Mouse (Mus musculus): ENCODE measurements around the gene Opn4. TPM values are rescaled to one million over a fixed set of nuclear protein-coding genes. Genes with fewer than 3 reads are reported as not detected.
A peak's percentile ranks its signal among the peaks of the same experiment; 100 is the strongest.

The Opn4 gene
- polyA plus RNA-seq, 1 experiment from 2014 or later: 0.16 TPM

GRCm38 (mm10) chr14:34615625-34616024 lies 15.7 kb upstream of the Opn4 start:
- Histone ChIP-seq H3K9me3 (no peaks in the 10 kb centered on the region), H3K4me1 (replicated peaks) (peaks cover 9% of the 10 kb centered on the region; the same call in 1 of the 2 replicates), H3K4me2 (replicated peaks) (no peak overlapping the region; the same call in 1 of the 2 replicates), H3K4me3 (replicated peaks) (no peak overlapping the region), H3K36me3 (no peaks in the 10 kb centered on the region), H3K27ac (no peak overlapping the region), H3K27me3 (peaks cover 35% of the 10 kb centered on the region), H3K9ac (replicated peaks) (no peak overlapping the region)
- no peak for ATAC-seq
- 57% methylated on average over 4 of the region's 4 CpGs for WGBS

- ATAC-seq: no peak
- H3K27ac ChIP-seq: no peak overlapping the region
- H3K9me3 ChIP-seq: no peaks in the 10 kb centered on the region
- H3K9ac ChIP-seq (replicated peaks): no peak overlapping the region
- H3K27me3 ChIP-seq: peaks cover 35% of the 10 kb centered on the region
- H3K4me3 ChIP-seq (replicated peaks): peak overlapping the region; percentile 16
- H3K4me1 ChIP-seq (replicated peaks): peaks cover 9% of the 10 kb centered on the region; the same call in 1 of the 2 replicates
- peak overlapping the region; percentile 44 for H3K4me2 ChIP-seq (replicated peaks)
- 2% methylated on average over 13 of the region's 13 CpGs for WGBS
- no peaks in the 10 kb centered on the region for H3K36me3 ChIP-seq
Measured at GRCm38 (mm10) chr14:34615082-34615481, 15.1 kb upstream of the Opn4 start.

- no peaks in the 10 kb centered on the region for H3K9me3 ChIP-seq
- H3K4me2 ChIP-seq (replicated peaks): peak overlapping the region; percentile 44
- H3K36me3 ChIP-seq: no peaks in the 10 kb centered on the region
- peak overlapping the region; percentile 16 for H3K4me3 ChIP-seq (replicated peaks)
- no peak overlapping the region for H3K9ac ChIP-seq (replicated peaks)
- no peak overlapping the region for H3K27ac ChIP-seq
- no peak for ATAC-seq
- H3K27me3 ChIP-seq: peaks cover 35% of the 10 kb centered on the region
- WGBS: 6% methylated on average over 15 of the region's 15 CpGs
- H3K4me1 ChIP-seq (replicated peaks): peaks cover 9% of the 10 kb centered on the region; the same call in 1 of the 2 replicates
Measured at GRCm38 (mm10) chr14:34614551-34614950, 14.6 kb upstream of the Opn4 start.

GRCm38 (mm10) chr14:34613523-34613922 lies 13.6 kb upstream of the Opn4 start:
- ATAC-seq: no peak
- no peaks in the 10 kb centered on the region for H3K36me3 ChIP-seq
- no peak overlapping the region for H3K9ac ChIP-seq (replicated peaks)
- 65% methylated on average over 6 of the region's 6 CpGs for WGBS
- H3K27me3 ChIP-seq: peaks cover 35% of the 10 kb centered on the region
- no peak overlapping the region for H3K4me3 ChIP-seq (replicated peaks)
- H3K4me2 ChIP-seq (replicated peaks): no peak overlapping the region
- no peak overlapping the region for H3K27ac ChIP-seq
- no peaks in the 10 kb centered on the region for H3K9me3 ChIP-seq
- H3K4me1 ChIP-seq (replicated peaks): peaks cover 9% of the 10 kb centered on the region; the same call in 1 of the 2 replicates

GRCm38 (mm10) chr14:34612222-34612621 lies 12.3 kb upstream of the Opn4 start:
- Histone ChIP-seq H3K9ac (replicated peaks) (no peak overlapping the region), H3K36me3 (no peaks in the 10 kb centered on the region), H3K27ac (no peak overlapping the region), H3K4me3 (replicated peaks) (no peak overlapping the region), H3K27me3 (peaks cover 35% of the 10 kb centered on the region), H3K4me2 (replicated peaks) (no peak overlapping the region), H3K9me3 (no peaks in the 10 kb centered on the region), H3K4me1 (replicated peaks) (peaks cover 9% of the 10 kb centered on the region; the same call in 1 of the 2 replicates)
- ATAC-seq: no peak
- 42% methylated on average over 4 of the region's 4 CpGs for WGBS

- no peaks in the 10 kb centered on the region for H3K9me3 ChIP-seq
- no peak overlapping the region for H3K4me2 ChIP-seq (replicated peaks)
- no peaks in the 10 kb centered on the region for H3K36me3 ChIP-seq
- H3K4me1 ChIP-seq (replicated peaks): peaks cover 9% of the 10 kb centered on the region; the same call in 1 of the 2 replicates
- 73% methylated on average over 4 of the region's 4 CpGs for WGBS
- ATAC-seq: no peak
- no peak overlapping the region for H3K9ac ChIP-seq (replicated peaks)
- H3K4me3 ChIP-seq (replicated peaks): no peak overlapping the region
- H3K27ac ChIP-seq: no peak overlapping the region
- peaks cover 35% of the 10 kb centered on the region for H3K27me3 ChIP-seq
Measured at GRCm38 (mm10) chr14:34611591-34611990, 11.6 kb upstream of the Opn4 start.

GRCm38 (mm10) chr14:34601910-34602309 lies 2.0 kb upstream of the Opn4 start:
- 96% methylated on average over 7 of the region's 7 CpGs for WGBS
- H3K36me3 ChIP-seq: no peaks in the 10 kb centered on the region
- H3K4me2 ChIP-seq (replicated peaks): no peak overlapping the region
- H3K9ac ChIP-seq (replicated peaks): no peak overlapping the region
- H3K27ac ChIP-seq: no peak overlapping the region
- no peak for ATAC-seq
- no peak overlapping the region for H3K4me3 ChIP-seq (replicated peaks)
- no peaks in the 10 kb centered on the region for H3K4me1 ChIP-seq (replicated peaks)
- H3K9me3 ChIP-seq: no peaks in the 10 kb centered on the region
- no peaks in the 10 kb centered on the region for H3K27me3 ChIP-seq

- 81% methylated on average over 17 of the region's 17 CpGs for WGBS
- Histone ChIP-seq H3K27ac (no peak overlapping the region), H3K27me3 (no peaks in the 10 kb centered on the region), H3K4me1 (replicated peaks) (peaks cover 2% of the 10 kb centered on the region), H3K4me2 (replicated peaks) (no peak overlapping the region), H3K36me3 (no peaks in the 10 kb centered on the region), H3K9ac (replicated peaks) (no peak overlapping the region), H3K9me3 (no peaks in the 10 kb centered on the region), H3K4me3 (replicated peaks) (no peak overlapping the region)
- ATAC-seq: no peak
Measured at GRCm38 (mm10) chr14:34595596-34596255, 4.2 kb downstream of the Opn4 start.

GRCm38 (mm10) chr14:34591741-34592535 lies 8.0 kb downstream of the Opn4 start:
- no peak overlapping the region for H3K4me3 ChIP-seq (replicated peaks)
- ATAC-seq: no peak
- WGBS: 81% methylated on average over 15 of the region's 15 CpGs

GRCm38 (mm10) chr14:34590743-34591675 lies 8.9 kb downstream of the Opn4 start:
- WGBS: 57% methylated on average over 24 of the region's 24 CpGs
- H3K9ac ChIP-seq (replicated peaks): no peak overlapping the region
- H3K9me3 ChIP-seq: no peaks in the 10 kb centered on the region
- no peaks in the 10 kb centered on the region for H3K27me3 ChIP-seq
- H3K4me1 ChIP-seq (replicated peaks): peaks cover 5% of the 10 kb centered on the region
- H3K4me2 ChIP-seq (replicated peaks): peak overlapping the region; percentile 9; the same call in 1 of the 2 replicates
- H3K4me3 ChIP-seq (replicated peaks): no peak overlapping the region
- no peak overlapping the region for H3K27ac ChIP-seq
- ATAC-seq: peak; percentile 29
- H3K36me3 ChIP-seq: no peaks in the 10 kb centered on the region

More at GRCm38 (mm10) chr14:34591741-34592535, 8.0 kb downstream of the Opn4 start:
- Histone ChIP-seq H3K27ac (no peak overlapping the region), H3K27me3 (no peaks in the 10 kb centered on the region), H3K36me3 (no peaks in the 10 kb centered on the region), H3K9me3 (no peaks in the 10 kb centered on the region), H3K4me2 (replicated peaks) (no peak overlapping the region), H3K9ac (replicated peaks) (no peak overlapping the region), H3K4me1 (replicated peaks) (peaks cover 5% of the 10 kb centered on the region)

GRCm38 (mm10) chr14:34590017-34590570 lies 9.8 kb downstream of the Opn4 start:
- no peak overlapping the region for H3K27ac ChIP-seq
- H3K4me1 ChIP-seq (replicated peaks): peaks cover 5% of the 10 kb centered on the region
- H3K9ac ChIP-seq (replicated peaks): no peak overlapping the region
- H3K4me2 ChIP-seq (replicated peaks): no peak overlapping the region
- WGBS: 95% methylated on average over 5 of the region's 5 CpGs
- ATAC-seq: no peak
- no peaks in the 10 kb centered on the region for H3K27me3 ChIP-seq
- no peaks in the 10 kb centered on the region for H3K9me3 ChIP-seq
- no peak overlapping the region for H3K4me3 ChIP-seq (replicated peaks)
- H3K36me3 ChIP-seq: no peaks in the 10 kb centered on the region
